23 mouse cellular contexts compared by ENCODE assay signal in the genomic region with DNA sequence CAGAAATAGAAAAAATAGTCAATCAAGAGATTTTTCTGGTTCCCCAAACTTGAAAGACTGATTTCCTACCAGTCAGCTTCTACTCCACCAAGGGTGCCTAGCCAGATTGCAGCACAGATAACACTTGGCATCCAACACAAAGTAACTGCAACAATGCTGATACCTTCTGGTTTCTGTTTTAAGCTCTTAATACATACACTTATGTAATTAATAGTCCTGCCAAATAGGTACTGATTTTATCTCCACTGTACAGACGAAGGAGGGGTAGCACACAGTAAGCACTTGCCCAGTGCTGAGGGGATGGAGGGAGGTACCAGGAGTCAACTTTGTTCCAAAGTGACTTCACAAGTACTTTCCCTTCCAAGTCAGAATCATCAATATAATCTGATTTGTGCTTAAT. TPM values are rescaled to one million over a fixed set of nuclear protein-coding genes. Genes with fewer than 3 reads are reported as not detected.
"Had no signal": no experiment of that assay in that cellular context is flagged by ENCODE, and none has a peak within 500 bp of the region (broad histone marks: within the 10 kb centered on the region; RNA-seq: fewer than 3 reads in every experiment).

No protein-coding gene starts in this region.

- H3K4me2 ChIP-seq: lung, embryonic 14.5 days; midbrain, embryonic 11.5 days; midbrain, embryonic 13.5 days; midbrain, embryonic 15.5 days; neural tube, embryonic 13.5 days; stomach, embryonic 15.5 days had no signal

- H3K27ac ChIP-seq: liver, embryonic 14.5 days; macrophage; midbrain, embryonic 13.5 days; midbrain, embryonic 15.5 days; neural tube, embryonic 13.5 days; stomach, embryonic 15.5 days; stomach, postnatal 0 days had no signal

- H3K9ac ChIP-seq: liver, embryonic 14.5 days; lung, embryonic 14.5 days; midbrain, embryonic 13.5 days; midbrain, embryonic 15.5 days; neural tube, embryonic 13.5 days; stomach, embryonic 15.5 days had no signal

- H3K4me3 ChIP-seq: midbrain, embryonic 13.5 days; midbrain, embryonic 15.5 days; neural tube, embryonic 13.5 days; stomach, embryonic 15.5 days had no signal

- ATAC-seq: midbrain, embryonic 13.5 days; midbrain, embryonic 15.5 days had no signal

- H3K9me3 ChIP-seq: midbrain, embryonic 13.5 days; midbrain, embryonic 15.5 days; neural tube, embryonic 13.5 days; stomach, embryonic 15.5 days had no signal

- DNase-seq: lung, adult 18-20 months; lung, embryonic 14.5 days; lung, postnatal 14 days; lung, postnatal 36 days; right cerebral cortex, postnatal 14 days; thymus, adult 2 months; thymus, postnatal 14 days; thymus, postnatal 36 days had no signal

- H3K4me1 ChIP-seq: midbrain, embryonic 13.5 days; midbrain, embryonic 15.5 days; neural tube, embryonic 13.5 days; stomach, embryonic 15.5 days had no signal

- H3K27me3 ChIP-seq: midbrain, embryonic 13.5 days; midbrain, embryonic 15.5 days; neural tube, embryonic 13.5 days; stomach, embryonic 15.5 days had no signal

RNA-seq across cellular contexts. Expression of gene Ankrd45, which starts 38.6 kb away (rescaled TPM):
- total RNA-seq: megakaryocyte, adult 5-6 weeks; monocyte, adult 5-6 weeks; neutrophil, adult 5-6 weeks had no signal
- polyA plus RNA-seq: liver, embryonic 16.5 days; macrophage; spleen, adult 2 months had no signal

RNA-seq across cellular contexts. Expression of gene Tex50, which starts 55.3 kb away (rescaled TPM):
- total RNA-seq: megakaryocyte, adult 5-6 weeks; midbrain, postnatal 0 days; neutrophil, adult 5-6 weeks had no signal
- polyA plus RNA-seq: liver, embryonic 14.5 days; liver, embryonic 16.5 days; lung, embryonic 14.5 days; macrophage; midbrain, embryonic 11.5 days; neural tube, embryonic 11.5 days; spleen, adult 2 months; stomach, embryonic 15.5 days; stomach, postnatal 0 days; thymus, adult 2 months had no signal
